Mouse (Mus musculus) embryonic fibroblast, embryonic 13.5 days (primary cell): ENCODE results near the gene Ankrd65. TPM values are rescaled to one million over a fixed set of nuclear protein-coding genes. Genes with fewer than 3 reads are reported as not detected.
"Not testable (repeated sequence)": the region's sequence is repeated elsewhere in the genome, so short reads cannot be mapped to it uniquely, and the experiment has no call there.

ENCODE experiments used
- H3K27ac ChIP-seq: 2 replicates; pipeline ENCODE4 v1.5.1; 2012; ENCODE audit warnings: low read length, control low read depth, inconsistent platforms; ENCODE audit not compliant: insufficient read depth
- H3K4me1 ChIP-seq: 2 replicates; pipeline ENCODE4 v1.6.1; 2011; ENCODE audit warnings: low read length; ENCODE audit not compliant: control insufficient read depth, insufficient read depth
- H3K4me3 ChIP-seq: 2 replicates; pipeline ENCODE4 v1.5.1; 2011; ENCODE audit warnings: mild to moderate bottlenecking, control low read depth, low read length; ENCODE audit not compliant: insufficient read depth
- CTCF ChIP-seq: IDR thresholded peaks from 2 replicates; pipeline ENCODE4 v1.5.1; 2011; ENCODE audit warnings: mild to moderate bottlenecking, control low read depth, low read length, moderate library complexity, borderline replicate concordance; ENCODE audit not compliant: insufficient read depth
- POLR2A ChIP-seq: IDR thresholded peaks from 2 replicates; pipeline ENCODE4 v1.6.1; 2011; ENCODE audit warnings: low read depth, mild to moderate bottlenecking, control low read depth, low read length, moderate library complexity
- polyA plus RNA-seq: library from polyadenylated mRNA; stranded (reverse); fragments of >200 nt; gene quantifications from 2 replicates; pipeline ENCODE4 v1.2.4, GENCODE M21; 2011; ENCODE audit warnings: low read depth; ENCODE audit not compliant: missing spikeins, insufficient read length

Gene Ankrd65
- polyA plus RNA-seq, result not detected in 2 replicates

- Histone ChIP-seq H3K4me1 (no peaks in the 10 kb centered on the region), H3K4me3 (no peak within 1 kb of the TSS), H3K27ac (no peak within 1 kb of the TSS)
- TF ChIP-seq CTCF (no peak), POLR2A (no peak)
These were observed at the start of gene Ankrd65 for GRCm38 (mm10) chr4:155790021-155790489. Gene Ankrd65, plus strand, starts transcription at chr4:155790439.

DNA sequence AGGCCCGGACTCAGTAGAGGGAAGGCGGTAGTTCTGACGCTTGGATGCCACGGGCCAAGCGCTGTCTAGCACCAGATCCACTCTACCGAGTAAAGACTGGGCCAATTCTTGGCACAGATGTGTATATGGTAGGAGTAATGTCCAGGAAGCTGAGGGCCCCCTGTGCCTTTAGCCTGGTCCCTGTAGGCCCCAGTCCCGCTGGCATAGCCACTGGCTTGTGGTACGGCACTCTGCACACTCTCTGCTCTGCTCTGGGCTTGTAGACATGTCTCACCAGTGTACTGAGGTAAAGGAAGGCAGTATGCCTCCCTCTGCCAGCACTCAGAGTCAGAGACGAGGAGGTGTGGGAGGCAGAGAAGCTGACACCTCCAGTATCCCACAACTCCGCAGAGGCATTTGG lies 49.6 kb upstream of the Ankrd65 start:
- H3K4me1 ChIP-seq, H3K4me3 ChIP-seq, H3K27ac ChIP-seq: not testable (repeated sequence)

DNA sequence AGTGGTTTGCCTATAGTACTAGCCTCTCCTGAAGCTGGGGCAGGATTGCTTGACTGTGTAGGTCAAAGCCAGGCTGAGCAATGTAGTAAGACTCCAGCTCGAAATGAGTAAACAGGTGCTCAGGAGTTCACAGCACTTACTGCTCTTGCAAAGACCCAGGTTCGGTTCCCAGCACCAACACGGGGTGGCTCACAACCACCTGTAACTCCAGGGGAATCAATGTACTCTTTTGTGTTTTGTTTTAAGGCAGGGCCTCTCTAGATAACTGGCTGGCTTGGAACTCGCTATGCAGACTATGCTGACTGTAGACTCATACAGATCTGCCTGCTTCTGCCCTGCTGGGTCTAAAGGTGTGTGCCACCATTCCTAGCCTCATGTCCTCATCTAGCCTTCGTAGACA lies 47.6 kb upstream of the Ankrd65 start:
- TF ChIP-seq CTCF, result no peak
- TF ChIP-seq POLR2A, result no peak
- Histone ChIP-seq H3K4me1 (no peaks in the 10 kb centered on the region), H3K4me3 (no peak overlapping the region), H3K27ac (no peak overlapping the region)

DNA sequence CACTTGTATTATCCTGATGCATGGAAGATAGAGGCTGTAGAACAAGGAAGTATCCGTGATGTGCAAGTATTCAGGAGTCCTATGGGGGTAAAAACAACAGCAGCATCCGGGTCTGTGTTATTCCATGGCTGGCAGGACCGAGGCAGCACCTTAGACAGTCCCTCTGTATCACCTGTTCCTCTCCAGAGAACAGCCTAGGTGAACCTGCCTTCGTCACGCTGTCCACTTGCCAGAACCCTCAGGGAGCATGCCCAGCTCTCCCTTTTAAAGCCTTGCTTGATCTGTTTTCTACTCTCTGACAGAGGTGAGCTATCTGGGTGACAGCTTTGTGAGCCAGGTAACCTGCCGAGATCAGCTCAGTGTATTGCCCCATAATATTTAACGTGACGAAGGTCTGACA lies 45.8 kb upstream of the Ankrd65 start:
- TF ChIP-seq POLR2A, result no peak
- TF ChIP-seq CTCF, result no peak
- no peak overlapping the region for H3K4me3 ChIP-seq
- no peak overlapping the region for H3K27ac ChIP-seq
- no peaks in the 10 kb centered on the region for H3K4me1 ChIP-seq

DNA sequence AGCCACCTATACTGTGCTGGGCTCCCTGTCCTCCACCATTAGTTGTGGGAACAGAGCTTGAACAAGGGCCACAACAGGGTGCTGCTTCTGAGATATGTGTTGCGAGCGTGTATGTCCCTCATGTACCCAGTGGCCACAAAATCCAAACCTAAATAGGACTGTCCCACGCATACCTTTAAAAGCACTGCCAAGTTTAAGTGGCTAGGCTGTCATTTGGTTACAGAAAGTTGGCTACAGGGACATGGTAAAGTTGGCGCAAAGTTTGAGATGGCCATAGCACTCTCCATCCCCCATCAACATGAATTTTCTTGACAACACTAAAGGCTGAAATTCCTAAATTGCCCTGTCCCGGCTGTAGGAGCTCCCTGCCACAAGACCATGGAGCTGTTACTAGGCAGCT lies 45.1 kb upstream of the Ankrd65 start:
- Histone ChIP-seq H3K27ac (no peak overlapping the region), H3K4me3 (no peak overlapping the region), H3K4me1 (no peaks in the 10 kb centered on the region)
- no peak for TF ChIP-seq CTCF
- TF ChIP-seq POLR2A, result no peak

GRCm38 (mm10) chr4:155746036-155746548 lies 44.1 kb upstream of the Ankrd65 start:
- Histone ChIP-seq H3K4me3 (no peak overlapping the region), H3K4me1 (no peaks in the 10 kb centered on the region), H3K27ac (no peak overlapping the region)
- TF ChIP-seq POLR2A, result no peak
- TF ChIP-seq CTCF, result no peak

DNA sequence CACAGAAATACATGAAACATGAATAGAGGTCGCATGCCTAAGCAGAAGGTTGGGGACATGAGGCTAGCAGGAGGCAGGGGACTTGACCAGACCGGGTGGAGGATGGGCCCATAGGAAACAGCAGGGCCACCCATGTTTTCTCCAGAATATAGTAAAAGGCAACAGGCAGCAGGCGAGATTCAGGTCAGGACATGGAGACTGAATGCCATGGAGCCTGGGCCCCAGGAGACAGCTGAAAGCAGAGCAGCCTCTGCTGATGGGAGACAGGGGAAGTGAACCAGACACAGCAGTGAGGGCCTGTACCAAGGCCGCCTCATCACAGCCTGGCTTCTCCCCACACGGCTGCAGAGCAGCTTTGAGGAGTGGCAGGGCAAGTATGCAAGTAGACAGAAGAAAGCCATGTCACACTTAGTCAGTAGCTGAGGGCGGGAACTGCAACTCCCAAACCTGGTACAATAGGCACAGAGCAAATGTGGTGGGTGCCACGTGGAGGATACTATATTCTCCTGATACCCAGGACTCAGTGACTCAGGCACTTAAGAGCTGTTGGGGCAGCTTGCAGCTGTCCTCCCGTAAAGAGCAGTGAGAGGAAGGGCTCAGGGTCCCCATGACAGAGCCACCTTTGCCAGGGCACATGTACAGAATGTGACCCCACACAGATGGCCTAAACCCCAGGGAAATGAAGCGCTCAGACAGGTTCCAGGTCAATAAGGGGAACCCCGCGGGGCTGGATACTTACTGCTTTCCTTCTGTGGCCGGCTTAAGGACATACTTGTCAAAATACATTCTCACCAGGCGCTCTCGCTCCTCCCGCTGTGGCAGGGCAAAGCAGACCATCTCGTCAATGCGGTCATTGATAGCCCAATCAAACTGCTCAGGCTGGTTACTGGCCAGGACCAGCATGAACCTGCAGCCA lies 43.4 kb upstream of the Ankrd65 start:
- H3K4me1 ChIP-seq, result no peaks in the 10 kb centered on the region
- no peak overlapping the region for H3K4me3 ChIP-seq
- no peak for TF ChIP-seq CTCF
- TF ChIP-seq POLR2A, result no peak
- no peak overlapping the region for H3K27ac ChIP-seq

DNA sequence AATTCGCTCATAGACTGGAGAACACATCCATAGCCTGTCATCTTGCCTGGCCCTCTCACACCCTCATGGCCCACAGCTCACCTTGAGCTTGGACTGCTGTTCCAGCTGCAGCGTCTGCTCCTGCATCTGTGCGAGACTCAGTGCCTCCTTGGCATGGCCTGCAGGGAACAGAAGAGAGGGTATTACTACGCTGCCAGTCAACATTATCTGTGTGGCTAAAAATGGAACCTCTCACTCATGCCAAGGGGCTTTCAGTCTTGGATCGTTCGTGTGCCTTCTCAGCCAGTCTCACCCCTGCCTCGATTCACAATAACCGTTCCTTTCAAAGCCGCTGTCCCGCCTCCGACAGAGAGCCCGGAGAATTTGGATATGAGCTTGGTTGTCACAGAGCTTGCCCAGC lies 33.2 kb upstream of the Ankrd65 start:
- TF ChIP-seq CTCF (no peak), POLR2A (no peak)

GRCm38 (mm10) chr4:155759862-155760612 lies 30.2 kb upstream of the Ankrd65 start:
- TF ChIP-seq POLR2A, result 0 out of 2 replicates have a peak, but pooled peaks have one; percentile 13
- TF ChIP-seq CTCF, result no peak
- Histone ChIP-seq H3K4me3 (peak overlapping the region; percentile 96), H3K4me1 (peaks cover 5% of the 10 kb centered on the region; the same call in 1 of the 2 replicates), H3K27ac (no peak overlapping the region)

More for the DNA sequence above, 33.2 kb upstream of the Ankrd65 start:
- Histone ChIP-seq H3K4me1 (peaks cover 5% of the 10 kb centered on the region; the same call in 1 of the 2 replicates), H3K4me3 (no peak overlapping the region), H3K27ac (no peak overlapping the region)
